Mouse (Mus musculus) ovary, adult 18-20 months (tissue): Measurements from ENCODE around the gene Tle3.

ENCODE experiments used
- DNase-seq: peaks from one replicate; pipeline ENCODE4 v3.0.0; 2022; ENCODE audit warnings: low spot score, mixed read lengths

Tle3 gene

GRCm38 (mm10) chr9:61436104-61436503 lies 63.9 kb downstream of the Tle3 start:
- DNase-seq: no peak

- no peak for DNase-seq
These were observed 64.6 kb downstream of the Tle3 start for GRCm38 (mm10) chr9:61436761-61437160.

GRCm38 (mm10) chr9:61439092-61439491 lies 66.9 kb downstream of the Tle3 start:
- DNase-seq: peak; percentile 30

GRCm38 (mm10) chr9:61439979-61440378 lies 67.8 kb downstream of the Tle3 start:
- DNase-seq: no peak

- no peak for DNase-seq
These were observed 69.2 kb downstream of the Tle3 start for GRCm38 (mm10) chr9:61441206-61441913.

- DNase-seq: no peak
These were observed 70.9 kb downstream of the Tle3 start for GRCm38 (mm10) chr9:61442951-61443630.

- DNase-seq: no peak
These were observed 73.0 kb downstream of the Tle3 start for GRCm38 (mm10) chr9:61445151-61445550.

- DNase-seq: no peak
These were observed 73.6 kb downstream of the Tle3 start for GRCm38 (mm10) chr9:61445711-61446222.

- DNase-seq: no peak
These were observed 74.8 kb downstream of the Tle3 start for GRCm38 (mm10) chr9:61446965-61447364.

GRCm38 (mm10) chr9:61449363-61449904 lies 77.3 kb downstream of the Tle3 start:
- DNase-seq: no peak

- no peak for DNase-seq
These were observed 79.9 kb downstream of the Tle3 start for GRCm38 (mm10) chr9:61452081-61452480.

GRCm38 (mm10) chr9:61455861-61456261 lies 83.7 kb downstream of the Tle3 start:
- DNase-seq: no peak

- no peak for DNase-seq
These were observed 84.4 kb downstream of the Tle3 start for GRCm38 (mm10) chr9:61456441-61457161.

- DNase-seq: no peak
These were observed 85.0 kb downstream of the Tle3 start for GRCm38 (mm10) chr9:61457162-61457523.

GRCm38 (mm10) chr9:61461859-61462258 lies 89.7 kb downstream of the Tle3 start:
- DNase-seq: no peak

GRCm38 (mm10) chr9:61467436-61467835 lies 95.3 kb downstream of the Tle3 start:
- DNase-seq: no peak
